Mouse (Mus musculus) thymus, adult 18-20 months (tissue): Measurements from ENCODE around the gene Chtf18.
"Not testable (repeated sequence)": the region's sequence is repeated elsewhere in the genome, so short reads cannot be mapped to it uniquely, and the experiment has no call there.

Experiments used
- DNase-seq, 2 experiments: peaks; one replicate each; pipeline ENCODE4 v3.0.0; 2022; ENCODE audit warnings: mixed read lengths in 2 of 2

Chtf18 gene

GRCm38 (mm10) chr17:25727265-25728008 lies at the start of gene Chtf18, which contains the start of gene Rpusd1:
Gene Chtf18 (minus strand): TSS chr17:25727419.
Gene Rpusd1 (plus strand): TSS chr17:25727670.
- DNase-seq, result peak; percentile 96 to 99

- DNase-seq, result no peak
Measured at GRCm38 (mm10) chr17:25775318-25776062, 48.3 kb upstream of the Chtf18 start.

GRCm38 (mm10) chr17:25773549-25774120 lies 46.4 kb upstream of the Chtf18 start, which contains the start of gene Narfl:
Gene Narfl (plus strand): TSS chr17:25773776.
- DNase-seq, result peak; percentile 91 to 92

DNA sequence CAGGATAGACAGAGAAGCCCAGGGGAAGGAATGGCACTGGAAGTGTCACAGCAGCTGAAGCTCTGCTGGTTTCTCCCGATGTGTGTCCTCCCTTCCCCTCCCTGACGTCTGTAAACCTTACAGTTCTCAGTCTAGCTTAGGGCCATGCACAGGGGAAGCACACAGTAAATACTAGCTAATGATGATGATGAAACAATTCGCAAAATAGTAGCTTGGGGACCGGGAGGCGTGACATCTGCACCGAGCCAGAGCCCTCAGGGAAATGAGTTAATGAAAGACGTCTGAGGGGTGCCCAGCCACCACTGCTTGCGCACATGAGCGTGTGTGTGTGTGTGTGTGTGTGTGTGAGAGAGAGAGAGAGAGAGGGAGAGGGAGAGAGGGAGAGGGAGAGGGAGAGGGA lies 42.1 kb upstream of the Chtf18 start:
- no peak for DNase-seq

DNA sequence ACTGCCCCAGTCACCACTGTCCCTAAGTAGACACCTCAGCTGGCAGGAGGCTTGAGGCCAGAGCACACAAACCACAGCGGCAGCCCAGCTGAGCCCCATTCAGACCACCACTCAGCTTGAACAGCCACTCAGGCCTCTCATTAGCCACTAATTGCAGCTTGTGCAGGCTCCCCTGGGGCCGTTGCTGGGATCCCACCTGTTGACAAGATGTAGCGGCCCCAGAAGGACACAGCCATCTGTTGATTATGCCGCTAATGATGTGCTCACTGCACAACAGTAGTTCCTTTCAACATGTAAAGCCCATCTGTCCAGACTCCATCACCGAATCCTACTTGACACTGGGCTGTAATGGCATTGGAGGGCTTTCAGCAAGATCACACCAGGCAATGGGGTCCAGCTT lies 38.7 kb upstream of the Chtf18 start:
- DNase-seq, result no peak

- no peak for DNase-seq
Measured at GRCm38 (mm10) chr17:25762591-25762990, 35.4 kb upstream of the Chtf18 start.

DNA sequence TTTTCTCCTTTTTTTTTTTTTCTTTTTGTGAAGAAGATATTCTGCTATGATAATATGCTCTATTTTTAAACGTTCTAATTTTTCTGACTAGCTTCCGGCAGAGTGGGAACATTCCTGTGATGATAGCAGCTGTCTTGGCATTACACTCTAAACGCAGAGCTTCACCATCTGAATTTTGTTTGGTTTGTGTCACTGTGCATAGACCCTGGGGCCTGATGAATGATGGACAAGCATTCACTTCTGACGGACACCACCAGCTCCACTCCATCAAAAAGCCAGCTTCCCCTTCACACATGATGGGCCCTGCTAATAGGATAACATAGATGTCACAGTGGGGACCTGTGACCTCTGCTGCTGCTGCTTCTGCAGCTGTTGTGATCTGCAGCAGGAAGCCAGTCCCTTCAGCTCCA lies 34.3 kb upstream of the Chtf18 start:
- no peak for DNase-seq

DNA sequence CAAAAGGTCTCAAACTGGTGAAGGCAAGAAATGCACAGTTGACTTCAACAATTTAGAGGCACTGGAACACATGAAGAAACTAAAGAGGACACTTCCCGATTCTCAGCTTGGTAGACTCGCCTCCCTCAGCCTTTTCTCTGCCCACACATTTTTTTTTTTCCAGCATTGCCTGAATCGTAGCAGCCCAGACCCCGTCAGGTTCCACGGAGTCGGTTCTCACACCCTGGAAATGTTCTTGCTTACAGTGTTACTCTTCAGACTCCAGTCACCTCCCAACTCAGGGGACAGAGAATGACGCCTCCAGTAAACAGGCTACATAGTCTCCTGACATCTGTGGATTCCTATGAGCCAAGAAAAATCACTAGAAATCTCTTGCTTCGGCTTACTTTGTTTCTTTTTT lies 32.9 kb upstream of the Chtf18 start:
- DNase-seq, result no peak

- DNase-seq, result no peak
Measured at GRCm38 (mm10) chr17:25757691-25758090, 30.5 kb upstream of the Chtf18 start.

DNA sequence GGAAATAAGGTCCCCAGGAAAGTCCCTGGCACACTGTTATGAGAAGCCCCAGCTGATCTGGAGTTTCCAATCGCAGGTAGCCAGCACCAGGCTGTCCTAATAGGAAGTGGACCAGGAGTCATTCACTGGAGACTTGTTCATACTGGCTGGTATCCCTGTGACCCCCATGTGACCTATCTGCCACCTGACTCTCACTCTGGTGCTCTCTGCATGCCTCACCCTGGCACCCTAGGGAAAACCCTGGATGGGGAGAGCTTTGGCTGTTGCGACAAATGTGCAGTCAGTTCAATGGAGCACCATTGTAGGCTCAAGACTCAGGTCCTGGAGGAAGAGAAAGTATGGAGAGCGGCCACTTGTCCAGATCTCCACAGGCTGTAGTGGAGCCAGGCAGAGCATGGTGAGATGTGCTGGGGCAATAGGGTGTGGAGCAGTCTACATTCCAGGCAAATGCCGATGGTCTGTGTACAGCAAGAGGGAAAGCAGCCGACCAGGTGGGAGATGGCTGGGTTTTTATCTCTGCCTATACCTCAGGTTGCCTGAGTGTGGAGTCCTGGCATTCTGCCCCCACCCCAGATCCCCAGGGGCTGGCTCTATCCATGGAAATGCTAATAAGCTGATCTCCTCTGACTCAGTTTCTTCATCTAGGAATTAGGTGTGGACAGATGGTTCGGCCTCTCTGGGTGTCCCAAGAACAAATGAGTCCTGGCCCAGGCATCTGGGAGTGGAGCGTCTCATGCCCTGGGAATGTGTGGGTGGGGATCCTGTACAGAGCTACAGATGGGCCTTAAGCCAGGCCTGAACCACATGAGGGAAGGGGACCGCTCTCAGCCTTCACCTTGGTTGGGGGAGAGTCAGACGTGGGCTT lies 29.4 kb upstream of the Chtf18 start:
- DNase-seq, result no peak

DNA sequence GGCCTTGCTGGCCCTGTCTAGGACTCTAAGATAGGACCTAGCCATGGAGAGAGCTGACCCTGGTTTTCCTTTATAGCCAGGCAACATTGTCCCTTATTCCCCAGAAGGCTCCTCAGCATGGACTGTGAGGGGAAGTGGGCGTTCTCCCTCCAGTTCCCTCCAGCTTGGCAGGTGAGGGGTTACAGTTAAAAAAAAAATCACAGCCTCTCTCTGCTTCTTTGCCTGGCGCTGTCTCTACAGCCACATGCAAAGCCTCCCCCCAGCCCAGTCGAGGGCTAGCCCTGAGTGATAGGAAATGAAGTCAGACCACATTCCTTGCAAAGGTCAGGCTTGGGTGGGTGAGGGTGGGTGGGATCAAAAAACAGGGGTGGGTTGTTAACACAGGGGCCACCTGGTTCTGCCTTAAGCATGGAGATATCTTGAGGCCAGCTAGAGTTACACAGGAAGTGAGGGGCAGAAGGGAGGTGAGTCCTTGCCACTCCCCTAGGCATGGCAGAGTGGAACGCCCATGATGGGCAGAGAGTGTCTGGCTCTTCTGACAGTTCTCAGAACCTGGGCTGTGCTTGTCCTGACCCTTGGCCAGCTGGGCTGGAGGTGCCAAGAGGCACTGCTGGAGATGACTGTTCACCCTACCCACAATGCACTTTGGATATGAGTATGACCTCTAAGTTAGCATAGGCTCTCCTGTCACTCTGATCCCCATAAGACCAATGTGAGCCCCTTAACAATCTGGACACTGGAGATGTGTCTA lies 28.6 kb upstream of the Chtf18 start:
- DNase-seq, result no peak

GRCm38 (mm10) chr17:25755086-25755485 lies 27.9 kb upstream of the Chtf18 start:
- no peak for DNase-seq

DNA sequence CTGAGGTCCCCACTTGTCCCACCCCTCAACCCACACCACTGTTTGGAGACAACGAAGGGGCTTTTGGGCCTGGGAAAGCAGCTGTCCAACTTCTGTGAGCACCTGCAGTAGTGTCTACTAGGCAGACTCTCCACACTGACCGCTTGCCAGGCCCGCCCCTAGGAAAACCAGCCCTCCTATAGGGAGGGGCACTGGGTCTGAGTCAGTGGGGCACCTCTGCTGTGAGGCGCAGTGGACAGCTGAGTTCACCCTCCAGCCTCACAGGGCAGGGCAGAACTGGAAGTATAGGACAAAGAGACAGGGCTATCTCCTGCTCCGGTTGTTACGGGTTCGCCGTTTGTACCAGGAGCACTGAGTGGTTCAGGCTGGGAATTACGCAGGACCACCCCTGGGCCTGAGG lies 27.0 kb upstream of the Chtf18 start, which contains the start of gene Msln:
TSS of gene Msln (minus strand) at position 138 of the 400 bp plus-strand sequence.
- no peak for DNase-seq

- no peak for DNase-seq
Measured at GRCm38 (mm10) chr17:25751446-25751845, 24.2 kb upstream of the Chtf18 start.

GRCm38 (mm10) chr17:25749314-25749713 lies 22.1 kb upstream of the Chtf18 start:
- no peak for DNase-seq

- DNase-seq, result no peak
Measured at GRCm38 (mm10) chr17:25748238-25748637, 21.0 kb upstream of the Chtf18 start.

DNA sequence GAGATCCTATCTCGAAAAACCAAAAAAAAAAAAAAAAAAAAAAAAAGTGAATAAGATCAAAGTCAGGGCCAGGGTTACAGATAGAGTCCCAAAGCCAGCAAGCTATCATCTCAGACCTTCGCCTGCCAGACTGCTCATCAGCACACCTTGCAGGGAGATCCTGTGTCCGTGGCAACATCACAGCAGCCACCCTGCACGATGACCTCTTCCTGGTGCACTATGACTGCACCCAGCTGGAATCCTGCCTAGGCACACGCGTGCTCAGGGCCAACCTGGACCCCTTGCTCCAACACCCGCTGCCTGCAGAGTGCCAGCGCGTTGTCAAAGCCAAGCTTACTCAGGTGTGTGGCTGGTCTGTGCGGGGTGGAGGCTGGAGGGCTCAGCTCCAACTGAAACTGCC lies 17.1 kb upstream of the Chtf18 start:
- no peak for DNase-seq

- no peak for DNase-seq
Measured at GRCm38 (mm10) chr17:25743831-25744230, 16.6 kb upstream of the Chtf18 start.

GRCm38 (mm10) chr17:25741471-25741870 lies 14.3 kb upstream of the Chtf18 start:
- not testable (repeated sequence) for DNase-seq

DNA sequence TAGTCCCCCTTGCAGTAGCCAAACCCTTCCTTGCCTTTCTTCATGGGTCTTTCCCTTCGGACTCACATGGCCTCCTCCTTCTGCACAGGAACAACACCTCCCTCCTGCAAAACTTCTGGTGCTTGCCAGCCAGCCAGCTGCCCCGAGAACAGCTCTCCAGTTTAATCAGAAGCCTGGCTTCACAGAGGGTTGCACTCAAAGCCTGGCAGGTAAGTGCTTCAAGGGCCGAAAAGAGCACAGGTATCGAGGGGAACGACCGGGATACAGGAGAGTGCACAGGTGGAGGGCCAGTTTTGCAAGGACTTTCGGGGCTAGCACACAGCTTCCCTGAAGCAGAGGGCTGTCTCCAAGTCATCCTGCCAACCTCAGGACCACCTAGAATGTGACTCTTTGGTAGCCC lies 11.6 kb upstream of the Chtf18 start:
- DNase-seq, result no peak

DNA sequence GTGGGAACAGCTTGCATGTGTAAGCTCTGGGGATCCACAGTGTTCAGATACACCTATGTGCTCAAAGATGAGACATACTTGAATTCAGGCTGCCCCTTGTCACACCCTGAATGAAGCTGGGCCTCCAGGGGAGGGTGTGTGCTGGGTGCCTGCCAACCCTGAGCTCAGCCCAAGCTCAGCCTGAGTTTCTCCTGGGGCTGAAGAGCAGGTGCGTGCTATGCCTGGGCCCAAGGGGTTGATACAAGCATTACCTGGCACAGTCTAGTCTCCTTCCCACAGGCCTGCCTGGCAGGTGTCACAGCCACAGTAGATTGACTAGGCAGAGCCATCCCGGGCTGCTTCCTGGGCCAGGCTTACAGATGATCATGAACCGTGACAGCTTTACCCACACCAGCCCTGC lies 8.5 kb upstream of the Chtf18 start, which contains the start of gene Mslnl:
TSS of gene Mslnl (plus strand) at position 298 of the 400 bp plus-strand sequence.
- DNase-seq, result no peak

DNA sequence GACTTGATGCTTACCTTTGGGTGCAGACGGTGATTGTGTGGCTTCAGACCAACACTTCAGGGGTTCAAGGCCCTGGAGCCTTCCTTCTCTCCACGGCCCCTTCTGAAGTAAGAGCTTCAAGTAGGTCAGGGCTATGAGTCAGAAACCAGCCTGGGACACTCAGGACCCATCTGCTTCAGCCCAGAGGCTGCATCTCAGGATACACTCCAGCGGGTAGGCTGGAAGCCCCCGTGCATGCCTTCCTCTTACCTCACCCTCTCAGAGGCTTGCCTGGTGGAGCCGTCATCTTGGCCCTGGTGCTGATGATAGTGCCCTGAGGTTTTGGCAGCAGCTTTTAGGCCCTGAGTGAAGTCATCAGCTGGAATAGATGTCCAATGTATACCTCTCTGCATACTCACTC lies 8.0 kb upstream of the Chtf18 start:
- no peak for DNase-seq
